In the genomic region with DNA sequence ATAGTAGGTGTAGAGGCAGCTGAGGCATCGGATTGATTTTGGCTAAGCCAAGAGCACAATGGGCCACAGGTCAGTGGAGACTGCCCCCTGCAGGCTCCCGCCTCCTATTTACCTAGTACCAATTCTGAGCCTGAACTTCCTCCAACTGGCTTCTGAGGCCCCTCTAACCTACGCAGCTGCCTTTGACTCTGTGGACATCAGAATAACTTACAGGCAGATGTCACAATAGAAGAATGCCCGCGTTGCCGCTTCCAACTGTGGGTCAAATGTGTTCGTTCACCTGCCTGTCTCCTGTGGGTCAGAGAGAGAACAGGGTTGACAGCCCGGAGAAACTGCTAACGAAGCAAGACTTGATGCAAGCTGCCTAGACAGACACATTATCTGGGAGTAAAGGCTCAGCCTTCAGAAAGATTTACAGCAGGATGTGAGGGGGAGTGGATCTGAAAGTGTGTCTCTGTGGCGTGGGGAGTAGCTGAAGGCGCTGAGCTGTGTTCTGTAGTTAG, we compare ENCODE assay signal across 9 mouse cellular contexts.
DNase-seq lines count a peak whose midpoint lies in the region; ATAC-seq and TF ChIP-seq lines count a peak whose summit lies in the region.
"Had no signal": no experiment of that assay in that cellular context is flagged by ENCODE, and none has a peak within 500 bp of the region (broad histone marks: within the 10 kb centered on the region; RNA-seq: fewer than 3 reads in every experiment).

No protein-coding gene starts in this region.

- no peak overlapping the region for H3K4me3 ChIP-seq in bone marrow macrophage, adult 2 months (ENCODE audit: insufficient read depth, low read length)
- H3K4me3 ChIP-seq in lung, postnatal 0 days (ENCODE audit: low read depth, low read length), result no peak overlapping the region
- H3K4me3 ChIP-seq: embryonic facial prominence, embryonic 15.5 days had no signal

- no peak overlapping the region for H3K27ac ChIP-seq in bone marrow macrophage, adult 2 months (ENCODE audit: insufficient read depth, low read depth, low read length)
- H3K27ac ChIP-seq in lung, postnatal 0 days (ENCODE audit: low read length), result no peak overlapping the region
- H3K27ac ChIP-seq: embryonic facial prominence, embryonic 15.5 days had no signal

- H3K36me3 ChIP-seq in lung, postnatal 0 days (ENCODE audit: insufficient read depth, low read length), result no peaks in the 10 kb centered on the region
- H3K36me3 ChIP-seq: embryonic facial prominence, embryonic 15.5 days had no signal

- no peak overlapping the region for H3K4me2 ChIP-seq in lung, postnatal 0 days (replicated peaks; ENCODE audit: low read depth, low read length)
- H3K4me2 ChIP-seq: embryonic facial prominence, embryonic 15.5 days had no signal

- H3K9me3 ChIP-seq in lung, postnatal 0 days (ENCODE audit: low read length), result no peaks in the 10 kb centered on the region
- H3K9me3 ChIP-seq: embryonic facial prominence, embryonic 15.5 days had no signal

- intact Hi-C loops in gastrocnemius, postnatal 36 days (cut with DNase I), result loop anchor here (5.0 kb wide), 1 partner anchor 365 kb away; a partner anchor contains a TSS

- WGBS in lung, postnatal 0 days, result 42% methylated on average over 11 of the region's 11 CpGs

- peak; percentile 44 for ATAC-seq in lung, postnatal 0 days

- no peaks in the 10 kb centered on the region for H3K27me3 ChIP-seq in lung, postnatal 0 days (replicated peaks; ENCODE audit: insufficient read depth, low read length)
- H3K27me3 ChIP-seq: embryonic facial prominence, embryonic 15.5 days had no signal

- no peak for TF ChIP-seq EP300 in lung, postnatal 0 days (IDR thresholded peaks at IDR 0.05)

- H3K9ac ChIP-seq in lung, postnatal 0 days (replicated peaks; ENCODE audit: low read depth), result no peak overlapping the region
- H3K9ac ChIP-seq: embryonic facial prominence, embryonic 15.5 days had no signal

- H3K4me1 ChIP-seq in bone marrow macrophage, adult 2 months (ENCODE audit: control insufficient read depth, insufficient read depth, low read length), result peaks cover 3% of the 10 kb centered on the region
- no peaks in the 10 kb centered on the region for H3K4me1 ChIP-seq in lung, postnatal 0 days (ENCODE audit: insufficient read depth, low read depth, low read length)
- H3K4me1 ChIP-seq: embryonic facial prominence, embryonic 15.5 days had no signal

- TF ChIP-seq CTCF in bone marrow macrophage, adult 2 months (IDR thresholded peaks at IDR 0.05; ENCODE audit: low read depth, low read length), result peak; percentile 45; the same call in 1 of the 2 replicates
- peak; percentile 69 for TF ChIP-seq CTCF in lung, postnatal 0 days (IDR thresholded peaks at IDR 0.05)

- no peak for TF ChIP-seq POLR2A in bone marrow macrophage, adult 2 months (IDR thresholded peaks at IDR 0.05; ENCODE audit: borderline replicate concordance, low read depth, low read length)

- DNase-seq in ovary, adult 18-20 months (ENCODE audit: low spot score), result peak; percentile 30
- DNase-seq in ovary, postnatal 10 days (ENCODE audit: low spot score), result no peak
- DNase-seq in frontal cortex, adult 2 months (ENCODE audit: extremely low spot score in 1 of 2, low spot score in 1 of 2), result peak; percentile 49 to 76
- DNase-seq in kidney, postnatal 14 days, result peak; percentile 47
- DNase-seq in lung, postnatal 0 days (ENCODE audit: low spot score), result peak; percentile 55
- peak; percentile 69 for DNase-seq in right cerebral cortex, adult 18-20 months
- no peak for DNase-seq in gastrocnemius, postnatal 36 days

Comparison
In these comparisons a context has a peak if more than half of its experiments do, and no peak if none do; other contexts are left out.
1. DNase-seq: peak in ovary, adult 18-20 months (single experiment), frontal cortex, adult 2 months (2 of 2), kidney, postnatal 14 days (single experiment), lung, postnatal 0 days (single experiment) and right cerebral cortex, adult 18-20 months (single experiment); none in ovary, postnatal 10 days (single experiment) and gastrocnemius, postnatal 36 days (0 of 2).